Mouse (Mus musculus): ENCODE results near the gene Gm35134. TPM values are rescaled to one million over a fixed set of nuclear protein-coding genes. Genes with fewer than 3 reads are reported as not detected.
"Not testable (repeated sequence)": the region's sequence is repeated elsewhere in the genome, so short reads cannot be mapped to it uniquely, and the experiment has no call there.

Gm35134 gene
- total RNA-seq (2021), result not detected
- long read RNA-seq, experiment 1, result 0 reads
- long read RNA-seq, experiment 2, result 0 reads

DNA sequence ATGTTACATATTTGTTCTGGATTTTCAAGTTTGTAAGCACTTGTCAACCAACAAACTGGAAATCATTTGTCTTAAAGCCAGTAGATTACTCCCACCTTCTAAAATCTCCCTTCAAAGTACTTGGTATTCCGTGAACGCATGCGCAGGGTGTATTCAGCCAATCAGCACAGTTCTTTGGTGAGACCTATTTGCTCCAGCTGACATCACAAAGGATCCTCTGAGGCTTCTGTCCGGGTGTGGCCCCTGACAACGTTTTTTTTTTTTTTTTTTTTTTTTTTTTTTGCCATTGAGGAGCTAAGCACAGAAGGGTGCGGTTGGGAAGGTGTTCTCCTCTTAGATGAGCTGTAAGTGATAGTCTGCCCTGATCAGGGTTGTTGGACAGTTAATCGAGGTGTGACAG is at the start of gene Gm35134:
Gm35134 (plus strand) TSS at position 301 of the 400 bp plus-strand sequence.
- not testable (repeated sequence) for DNase-seq (ENCODE audit: low spot score in 2 of 2)
